Mouse (Mus musculus) stomach, postnatal 0 days (tissue): ENCODE data around the gene Atraid. TPM values are rescaled to one million over a fixed set of nuclear protein-coding genes. Genes with fewer than 3 reads are reported as not detected.
A peak's percentile ranks its signal among the peaks of the same experiment; 100 is the strongest.
"Not testable (repeated sequence)": the region's sequence is repeated elsewhere in the genome, so short reads cannot be mapped to it uniquely, and the experiment has no call there.

ENCODE experiments used
- ATAC-seq: fragments of 200-750 bp; cut with Nextera tagmentation; 2 replicates; pipeline ENCODE4 v1.8.0; 2017; ENCODE audit not compliant: low FRiP score, low TSS enrichment
- DNase-seq: peaks from one replicate; pipeline ENCODE4 v3.0.0-alpha.2; 2016; ENCODE audit warnings: low spot score
- H3K27ac ChIP-seq: fragments of 300-500 bp; sonication (generic); replicated peaks from 2 replicates; pipeline ENCODE4 v1.5.1; 2014; ENCODE audit warnings: mild to moderate bottlenecking, control low read depth
- H3K27me3 ChIP-seq: fragments of 300-500 bp; sonication (generic); 2 replicates; pipeline ENCODE4 v1.6.1; 2014; ENCODE audit warnings: low read length; ENCODE audit not compliant: control insufficient read depth, insufficient read depth
- H3K36me3 ChIP-seq: fragments of 300-500 bp; sonication (generic); 2 replicates; pipeline ENCODE4 v1.6.1; 2014; ENCODE audit warnings: low read length, mixed read lengths; ENCODE audit not compliant: control insufficient read depth, insufficient read depth
- H3K4me1 ChIP-seq: fragments of 300-500 bp; sonication (generic); replicated peaks from 2 replicates; pipeline ENCODE4 v1.6.1; 2014; ENCODE audit warnings: antibody characterized with exemption; ENCODE audit not compliant: control insufficient read depth, insufficient read depth
- H3K4me2 ChIP-seq: fragments of 300-500 bp; sonication (generic); replicated peaks from 2 replicates; pipeline ENCODE4 v1.6.1; 2014; ENCODE audit warnings: low read depth, mild to moderate bottlenecking, control low read depth, moderate library complexity
- H3K4me3 ChIP-seq: fragments of 300-500 bp; sonication (generic); 2 replicates; pipeline ENCODE4 v1.5.1; 2014; ENCODE audit warnings: low read depth, low read length, control low read depth
- H3K9ac ChIP-seq: fragments of 300-500 bp; sonication (generic); 2 replicates; pipeline ENCODE4 v1.6.1; 2014; ENCODE audit warnings: mild to moderate bottlenecking, low read length, control low read depth, mixed read lengths
- H3K9me3 ChIP-seq: fragments of 300-500 bp; sonication (generic); 2 replicates; pipeline ENCODE4 v1.6.1; 2016; ENCODE audit warnings: low read length; ENCODE audit not compliant: control insufficient read depth
- CTCF ChIP-seq: IDR thresholded peaks from 2 replicates; pipeline ENCODE4 v1.5.1; 2016; ENCODE audit warnings: antibody characterized with exemption, low read depth, mild to moderate bottlenecking, moderate library complexity
- EP300 ChIP-seq: optimal IDR thresholded peaks from 2 replicates; pipeline ENCODE3; 2016; ENCODE audit warnings: antibody characterized with exemption
- WGBS: fragments of 180-500 bp; shearing (Covaris S2); extraction: QIAGEN DNeasy Blood & Tissue Kit; methylation state at CpG from one replicate; pipeline ENCODE4 v1.1.7; 2014; 5-methylcytosine and 5-hydroxymethylcytosine counted together
- polyA plus RNA-seq: library from polyadenylated mRNA; unstranded; fragments of >200 nt; fragmentation: Nextera tagmentation; extraction: Ambion mirVana; gene quantifications from 2 replicates; pipeline ENCODE4 v1.2.1, GENCODE M21; 2015

Atraid gene
- polyA plus RNA-seq, 1 experiment from 2014 or later = 192 TPM

DNA sequence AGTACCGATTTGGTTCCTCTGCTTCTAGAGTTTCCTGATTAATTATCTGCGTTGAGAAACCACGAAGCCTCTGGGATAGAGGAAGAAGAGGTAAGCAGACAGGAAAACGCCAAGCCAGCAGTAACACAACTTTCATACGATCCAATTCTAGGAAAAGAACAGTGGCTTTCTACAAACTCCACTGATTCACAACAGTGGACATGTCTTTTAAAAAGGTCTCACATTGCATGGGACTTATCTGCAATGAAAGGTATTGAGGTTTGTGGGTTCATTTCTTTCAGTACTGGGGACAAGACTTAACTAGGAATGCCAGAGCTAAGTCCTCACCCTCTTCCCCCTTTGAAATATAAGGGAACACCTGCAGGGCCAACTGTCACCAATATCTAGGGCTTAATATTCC lies 1.0 kb upstream of the Atraid start:
- H3K27ac ChIP-seq = no peak overlapping the region
- H3K27me3 ChIP-seq = no peaks in the 10 kb centered on the region
- TF ChIP-seq CTCF (no peak), EP300 (no peak)
- no peaks in the 10 kb centered on the region for H3K4me1 ChIP-seq
- H3K36me3 ChIP-seq = no peaks in the 10 kb centered on the region; the same call in 1 of the 2 replicates
- DNase-seq (no peak), ATAC-seq (no peak)
- H3K9ac ChIP-seq = no peak overlapping the region
- H3K4me3 ChIP-seq = no peak overlapping the region
- peak overlapping the region; percentile 74 for H3K4me2 ChIP-seq
- H3K9me3 ChIP-seq = no peaks in the 10 kb centered on the region
- 77% methylated on average over 5 of the region's 5 CpGs for WGBS

DNA sequence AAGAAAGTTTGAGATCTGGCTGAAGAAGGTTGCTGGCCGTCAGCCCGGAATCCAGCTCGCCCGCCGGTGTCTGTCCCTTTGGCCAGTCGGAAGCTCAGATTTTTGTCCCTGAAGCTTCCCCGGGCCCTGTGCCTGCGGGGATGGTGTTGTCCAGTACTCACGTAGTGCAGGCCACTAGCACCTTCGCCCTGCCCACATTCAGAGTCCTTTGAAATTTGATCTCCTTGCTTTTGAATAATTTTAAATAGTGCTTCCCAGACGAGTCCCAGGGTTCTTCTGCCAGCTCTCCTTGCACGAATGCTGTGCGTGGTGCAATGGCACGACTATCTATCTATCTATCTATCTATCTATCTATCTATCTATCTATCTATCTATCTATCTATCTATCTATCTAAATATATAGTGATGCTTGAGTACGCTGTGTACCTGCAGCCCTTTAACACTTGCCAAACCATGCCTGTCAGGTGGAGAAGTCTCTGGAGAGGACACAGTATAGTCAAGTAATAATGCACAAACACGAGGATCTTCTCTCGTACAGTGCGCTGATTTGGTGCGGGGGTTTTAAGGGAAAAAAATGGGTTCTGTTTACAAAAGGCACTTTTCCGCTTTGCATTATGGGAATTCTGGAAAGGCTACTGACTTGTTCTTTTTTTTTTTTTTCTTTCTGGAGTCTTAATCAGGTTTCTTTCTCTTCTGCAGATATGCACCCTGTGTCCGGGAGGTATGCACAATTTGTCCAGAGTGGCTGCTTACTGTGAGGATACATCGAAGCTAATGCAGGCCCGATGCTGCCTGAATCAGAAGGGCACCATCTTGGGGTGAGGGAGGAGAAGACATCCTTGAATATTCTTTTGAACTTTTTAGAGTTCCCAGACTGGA lies 890 bp downstream of the Atraid start, which contains the start of gene Slc5a6:
Gene Slc5a6 (minus strand): TSS at position 162 of the 879 bp plus-strand sequence.
- Histone ChIP-seq H3K27me3 (no peaks in the 10 kb centered on the region), H3K9ac (peak within 1 kb of the TSS; percentile 94), H3K27ac (peak within 1 kb of the TSS; percentile 99), H3K4me3 (peak within 1 kb of the TSS; percentile 74), H3K4me1 (no peaks in the 10 kb centered on the region), H3K36me3 (peaks cover 2% of the 10 kb centered on the region; the same call in 1 of the 2 replicates), H3K9me3 (no peaks in the 10 kb centered on the region), H3K4me2 (peak within 1 kb of the TSS; percentile 74)
- no peak for TF ChIP-seq EP300
- peak; percentile 75 for TF ChIP-seq CTCF
- 0% methylated on average over 23 of the region's 23 CpGs for WGBS
- DNase-seq (peak; percentile 52), ATAC-seq (peak; percentile 51)

DNA sequence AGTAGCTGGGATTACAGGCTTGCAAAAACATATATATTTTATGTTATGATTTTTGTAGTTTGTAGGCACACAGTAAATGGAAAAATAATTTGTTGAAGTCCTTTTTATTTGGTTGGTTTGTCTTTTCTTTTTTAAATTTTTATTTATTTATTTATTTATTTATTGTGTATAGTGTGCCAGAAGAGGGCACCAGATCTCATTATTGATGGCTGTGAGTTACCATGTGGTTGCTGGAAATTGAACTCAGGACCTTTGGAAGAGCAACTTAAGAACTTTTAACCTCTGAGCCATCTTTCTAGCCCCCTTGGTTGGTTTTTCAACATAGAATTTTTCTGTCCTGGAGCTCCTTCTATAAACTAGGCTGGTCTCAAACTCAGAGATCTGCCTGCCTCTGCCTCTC lies 2.3 kb downstream of the Atraid start:
- H3K4me3 ChIP-seq = no peak overlapping the region

DNA sequence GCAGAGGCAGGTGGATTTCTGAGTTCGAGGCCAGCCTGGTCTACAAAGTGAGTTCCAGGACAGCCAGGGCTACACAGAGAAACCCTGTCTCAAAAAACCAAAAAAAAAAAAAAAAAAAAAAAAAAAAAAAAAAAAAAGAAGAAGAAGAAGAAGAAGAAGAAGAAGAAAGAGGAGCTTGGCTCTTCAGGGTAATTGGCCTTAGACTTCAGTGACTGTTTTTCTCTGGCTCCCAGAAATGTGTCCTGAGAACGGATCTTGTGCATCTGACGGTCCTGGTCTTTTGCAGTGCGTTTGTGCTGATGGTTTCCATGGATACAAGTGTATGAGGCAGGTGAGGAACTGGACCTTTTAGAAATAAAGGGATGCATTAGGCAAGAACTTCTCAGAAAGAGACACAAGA lies 5.6 kb downstream of the Atraid start:
- ATAC-seq, H3K9me3 ChIP-seq, H3K27me3 ChIP-seq, H3K36me3 ChIP-seq, H3K4me1 ChIP-seq, H3K9ac ChIP-seq, DNase-seq: not testable (repeated sequence)
- H3K27ac ChIP-seq = peak overlapping the region; percentile 58; the same call in 1 of the 2 replicates
- H3K4me2 ChIP-seq = peak overlapping the region; percentile 98; the same call in 1 of the 2 replicates
- H3K4me3 ChIP-seq = peak overlapping the region; percentile 60
- WGBS = 52% methylated on average over 4 of the region's 4 CpGs

More for the DNA sequence above, 2.3 kb downstream of the Atraid start:
- 0 out of 2 replicates have a peak, but pooled peaks cover 2% of the 10 kb centered on the region for H3K36me3 ChIP-seq
- H3K27ac ChIP-seq = no peak overlapping the region
- H3K9ac ChIP-seq = no peak overlapping the region
- no peak for DNase-seq
- H3K4me2 ChIP-seq = no peak overlapping the region
- no peak for ATAC-seq
- no peaks in the 10 kb centered on the region for H3K9me3 ChIP-seq
- no peaks in the 10 kb centered on the region for H3K27me3 ChIP-seq
- TF ChIP-seq EP300 = no peak
- peak; percentile 33 for TF ChIP-seq CTCF
- no peaks in the 10 kb centered on the region for H3K4me1 ChIP-seq

DNA sequence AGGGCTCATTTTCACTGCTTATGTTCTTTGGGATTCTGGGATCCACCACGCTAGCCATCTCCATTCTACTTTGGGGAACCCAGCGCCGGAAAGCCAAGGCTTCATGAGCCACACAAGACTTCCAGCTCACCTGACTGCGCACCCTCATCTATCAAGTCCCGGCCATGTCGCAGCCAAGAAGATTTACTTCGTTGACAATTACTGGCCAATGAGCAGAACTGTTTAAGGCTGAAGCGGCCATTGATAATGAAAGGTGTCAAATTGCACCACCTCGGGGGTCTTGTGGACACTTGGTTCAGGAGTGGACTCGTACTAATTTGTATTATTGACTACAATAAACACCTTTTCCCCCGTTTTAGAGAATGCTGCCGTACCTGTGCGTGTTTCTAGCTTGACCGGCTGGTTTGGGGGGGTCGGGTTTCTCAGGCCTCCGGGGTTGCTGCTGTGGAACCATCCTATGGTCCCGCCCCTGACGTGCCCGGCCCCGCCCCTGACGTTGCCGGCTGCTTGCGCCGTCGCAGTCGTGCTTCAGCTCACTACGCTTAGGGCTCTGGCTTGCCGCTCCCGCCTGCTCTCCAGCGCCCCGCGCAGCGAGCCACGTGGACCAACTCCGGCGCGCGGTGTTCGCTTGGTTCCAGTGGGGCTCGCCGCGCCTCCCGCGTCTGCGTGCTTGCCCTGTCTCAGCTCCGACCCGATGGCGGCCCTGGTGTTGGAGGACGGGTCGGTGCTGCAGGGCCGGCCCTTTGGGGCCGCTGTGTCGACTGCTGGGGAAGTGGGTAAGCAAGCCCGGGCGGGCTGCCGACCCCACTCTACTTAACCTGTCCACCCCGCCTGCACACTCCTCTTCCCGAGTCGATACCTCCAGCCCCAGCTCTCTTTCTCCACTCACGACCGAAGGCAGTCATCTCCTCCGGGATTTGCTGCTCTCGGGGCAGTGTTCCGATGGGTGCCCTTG lies 6.4 kb downstream of the Atraid start, which contains the start of gene Cad:
Gene Cad (plus strand): TSS at position 520 of the 955 bp plus-strand sequence.
- H3K4me1 ChIP-seq = no peaks in the 10 kb centered on the region
- H3K27ac ChIP-seq = peak within 1 kb of the TSS; percentile 58
- peak within 1 kb of the TSS; percentile 60 for H3K4me3 ChIP-seq
- H3K4me2 ChIP-seq = peak within 1 kb of the TSS; percentile 98
- TF ChIP-seq EP300 (no peak), CTCF (peak; percentile 60)
- ATAC-seq (peak; percentile 96), DNase-seq (peak; percentile 96)
- H3K9me3 ChIP-seq = no peaks in the 10 kb centered on the region
- H3K9ac ChIP-seq = peak within 1 kb of the TSS; percentile 69
- H3K27me3 ChIP-seq = no peaks in the 10 kb centered on the region
- peaks cover 5% of the 10 kb centered on the region; the same call in 1 of the 2 replicates for H3K36me3 ChIP-seq
- under 1% methylated on average over 63 of the region's 64 CpGs for WGBS
